In genomic region chr2:109902869-109903268, GRCm38 (mm10) we compare ENCODE assay signal across 13 mouse cellular contexts.
"Had no signal": no experiment of that assay in that cellular context is flagged by ENCODE, and none has a peak within 500 bp of the region (broad histone marks: within the 10 kb centered on the region; RNA-seq: fewer than 3 reads in every experiment).

No protein-coding gene starts in this region.

- ATAC-seq: lung, postnatal 0 days had no signal

- H3K27ac ChIP-seq: limb, embryonic 13.5 days; liver, embryonic 14.5 days; midbrain, embryonic 10.5 days; neural tube, embryonic 15.5 days had no signal

- H3K4me3 ChIP-seq: limb, embryonic 13.5 days; midbrain, embryonic 10.5 days; neural tube, embryonic 15.5 days had no signal

- H3K27me3 ChIP-seq: limb, embryonic 13.5 days; neural tube, embryonic 15.5 days had no signal

- H3K4me1 ChIP-seq: limb, embryonic 13.5 days; midbrain, embryonic 10.5 days; neural tube, embryonic 15.5 days had no signal

- H3K9ac ChIP-seq: limb, embryonic 13.5 days; liver, embryonic 14.5 days; neural tube, embryonic 15.5 days had no signal

- H3K4me2 ChIP-seq: limb, embryonic 13.5 days; neural tube, embryonic 15.5 days had no signal

- H3K9me3 ChIP-seq: limb, embryonic 13.5 days; midbrain, embryonic 10.5 days; neural tube, embryonic 15.5 days had no signal

- DNase-seq: kidney, adult 11 months; kidney, postnatal 14 days; left cerebral cortex, postnatal 4 days; lung, adult 18-20 months; lung, postnatal 4 days; right cerebral cortex, adult 18-20 months; right cerebral cortex, postnatal 25 days; thymus, postnatal 4 days had no signal
